Mouse (Mus musculus) limb, embryonic 14.5 days (tissue): ENCODE results near the gene Zfp719. TPM values are rescaled to one million over a fixed set of nuclear protein-coding genes. Genes with fewer than 3 reads are reported as not detected.
A peak's percentile ranks its signal among the peaks of the same experiment; 100 is the strongest.

Source experiments
- ATAC-seq: fragments of 200-750 bp; cut with Nextera tagmentation; 2 replicates; pipeline ENCODE4 v1.8.0; 2017; ENCODE audit warnings: low read depth, moderate number of reproducible peaks, moderate TSS enrichment; ENCODE audit not compliant: low FRiP score
- DNase-seq: peaks from one replicate; pipeline ENCODE4 v3.0.0-alpha.2; 2015; ENCODE audit warnings: low spot score
- H3K27ac ChIP-seq: fragments of 300-500 bp; sonication (generic); replicated peaks from 2 replicates; pipeline ENCODE4 v1.5.1; 2014; ENCODE audit warnings: low read depth, mild to moderate bottlenecking, low read length, moderate library complexity, mixed read lengths
- H3K27me3 ChIP-seq: fragments of 300-500 bp; sonication (generic); 2 replicates; pipeline ENCODE4 v1.6.1; 2014; ENCODE audit warnings: low read length, mixed read lengths; ENCODE audit not compliant: control insufficient read depth, insufficient read depth
- H3K36me3 ChIP-seq: fragments of 300-500 bp; sonication (generic); 2 replicates; pipeline ENCODE4 v1.6.1; 2014; ENCODE audit warnings: mild to moderate bottlenecking, low read length, moderate library complexity, mixed read lengths; ENCODE audit not compliant: control insufficient read depth, insufficient read depth
- H3K4me1 ChIP-seq: fragments of 300-500 bp; sonication (generic); 2 replicates; pipeline ENCODE4 v1.6.1; 2014; ENCODE audit warnings: antibody characterized with exemption, low read length, mixed read lengths; ENCODE audit not compliant: control insufficient read depth, insufficient read depth
- H3K4me2 ChIP-seq: fragments of 300-500 bp; sonication (generic); replicated peaks from 2 replicates; pipeline ENCODE4 v1.6.1; 2014; ENCODE audit warnings: low read depth, mild to moderate bottlenecking, low read length, moderate library complexity; ENCODE audit not compliant: severe bottlenecking
- H3K4me3 ChIP-seq: fragments of 300-500 bp; sonication (generic); replicated peaks from 2 replicates; pipeline ENCODE4 v1.5.1; 2014; ENCODE audit warnings: low read length
- H3K9ac ChIP-seq: fragments of 300-500 bp; sonication (generic); 2 replicates; pipeline ENCODE4 v1.6.1; 2014; ENCODE audit warnings: mild to moderate bottlenecking, low read depth, low read length, moderate library complexity; ENCODE audit not compliant: severe bottlenecking
- H3K9me3 ChIP-seq: fragments of 300-500 bp; sonication (generic); 2 replicates; pipeline ENCODE4 v1.6.1; 2016; ENCODE audit warnings: low read length; ENCODE audit not compliant: control insufficient read depth
- POLR2A ChIP-seq: fragments of 200-500 bp; IDR thresholded peaks from 2 replicates; pipeline ENCODE4 v1.8.0; 2012; ENCODE audit warnings: inconsistent platforms, mild to moderate bottlenecking, moderate library complexity, borderline replicate concordance; ENCODE audit not compliant: insufficient read depth, insufficient read length; ENCODE audit errors: extremely low read depth
- WGBS: fragments of 180-500 bp; shearing (Covaris S2); extraction: QIAGEN DNeasy Blood & Tissue Kit; methylation state at CpG from one replicate; pipeline ENCODE4 v1.1.7; 2014; 5-methylcytosine and 5-hydroxymethylcytosine counted together
- polyA plus RNA-seq, 2 experiments: library from polyadenylated mRNA; depleted of rRNA in 1 of 2; stranded (reverse) in 1 of 2; unstranded in 1 of 2; fragments of >200 nt; fragmentation: Nextera tagmentation in 1 of 2; extraction: Ambion mirVana in 1 of 2; gene quantifications; 2 replicates each; pipeline versions ENCODE4 v1.2.1 to v1.2.3; 2012 to 2014

Zfp719 gene
- polyA plus RNA-seq, 2 experiments = 6.7 to 13.1 TPM

GRCm38 (mm10) chr7:43555351-43555750, 24.1 kb upstream of the Zfp719 start:
- Histone ChIP-seq H3K9ac (no peak overlapping the region), H3K27ac (no peak overlapping the region), H3K4me1 (no peaks in the 10 kb centered on the region), H3K27me3 (no peaks in the 10 kb centered on the region), H3K4me2 (no peak overlapping the region), H3K36me3 (no peaks in the 10 kb centered on the region), H3K4me3 (no peak overlapping the region), H3K9me3 (no peaks in the 10 kb centered on the region)
- ATAC-seq (no peak), DNase-seq (no peak)
- WGBS = 88% methylated on average over 5 of the region's 5 CpGs
- no peak for TF ChIP-seq POLR2A

DNA sequence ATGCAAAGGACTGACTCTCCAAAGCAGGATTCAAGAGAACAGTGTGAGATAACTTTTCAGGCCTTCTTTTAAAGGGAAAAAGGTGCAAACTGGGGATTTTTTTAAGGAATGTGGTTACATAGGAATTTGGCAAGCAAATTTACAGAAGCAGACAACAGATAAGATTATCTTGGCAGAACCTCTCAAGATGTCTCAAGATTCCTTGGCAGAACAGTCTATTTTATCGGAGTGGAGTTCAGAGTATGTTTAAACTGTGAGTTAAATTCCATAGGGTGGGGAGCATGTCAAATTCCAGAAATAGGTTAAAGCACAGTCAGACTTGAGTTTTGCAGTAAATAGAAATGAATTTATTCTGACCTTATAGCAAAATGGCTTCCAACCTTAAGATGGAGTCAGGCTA, 22.5 kb upstream of the Zfp719 start:
- H3K27me3 ChIP-seq = no peaks in the 10 kb centered on the region
- 76% methylated on average over 1 of the region's 1 CpGs for WGBS
- no peak overlapping the region for H3K4me2 ChIP-seq
- no peak overlapping the region for H3K9ac ChIP-seq
- DNase-seq = no peak
- no peaks in the 10 kb centered on the region for H3K4me1 ChIP-seq
- no peak overlapping the region for H3K4me3 ChIP-seq
- no peak for ATAC-seq
- no peak overlapping the region for H3K27ac ChIP-seq
- TF ChIP-seq POLR2A = no peak
- H3K9me3 ChIP-seq = no peaks in the 10 kb centered on the region
- no peaks in the 10 kb centered on the region for H3K36me3 ChIP-seq

DNA sequence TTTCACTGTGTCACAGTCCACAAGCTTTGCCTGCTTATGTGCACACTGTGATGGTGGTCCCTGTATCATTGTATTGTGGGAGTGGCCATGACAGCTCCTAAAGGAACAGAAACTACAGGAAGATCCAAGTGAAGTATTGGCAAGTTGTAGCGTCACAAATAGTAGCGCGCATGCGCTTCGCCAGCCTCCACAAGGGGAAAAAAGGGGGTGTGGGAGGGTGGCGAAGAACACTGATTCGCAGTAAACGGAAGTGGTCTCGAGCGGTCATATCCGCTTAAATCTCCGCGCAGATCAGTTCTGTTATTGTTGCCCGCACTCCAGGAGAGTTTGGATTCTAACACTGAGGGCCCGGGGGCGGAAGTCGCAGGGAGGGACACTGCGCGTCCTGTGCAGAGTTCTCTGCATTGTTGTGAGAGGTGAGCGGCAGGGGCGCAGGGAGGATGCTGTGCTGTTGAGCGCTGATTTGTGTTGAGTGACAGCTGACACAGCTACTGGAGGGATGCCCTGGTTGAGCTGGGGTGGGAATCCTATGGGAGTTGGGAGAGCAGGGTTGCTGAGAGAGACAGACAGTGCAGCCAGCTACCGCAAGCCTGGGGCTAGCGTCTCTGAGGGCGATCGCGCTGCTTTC, 17.3 kb upstream of the Zfp719 start, which contains the start of gene Zfp658:
Gene Zfp658 (plus strand): TSS at position 251 of the 628 bp plus-strand sequence.
- under 1% methylated on average over 27 of the region's 27 CpGs for WGBS
- ATAC-seq = peak; percentile 91

DNA sequence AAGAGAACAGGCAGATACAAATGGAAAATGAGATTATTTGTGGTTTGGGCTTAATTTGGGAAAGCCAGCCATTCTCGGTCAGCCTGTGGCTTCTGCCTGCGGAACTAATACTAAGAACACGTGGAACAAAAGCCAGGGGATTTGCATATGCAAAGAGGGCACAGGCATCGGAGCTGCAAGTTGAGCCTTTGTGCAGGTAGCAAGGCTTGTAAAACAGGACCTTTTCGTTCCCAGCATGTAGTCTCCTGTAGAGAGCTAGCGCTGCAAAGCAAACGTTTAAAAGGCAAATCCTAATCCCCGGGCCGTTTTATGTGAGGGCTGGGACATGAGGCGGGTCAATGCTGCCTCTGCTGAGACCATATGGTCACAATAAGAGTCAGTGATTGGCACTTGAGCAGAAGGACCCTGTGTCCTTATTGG, 16.7 kb upstream of the Zfp719 start:
- H3K36me3 ChIP-seq = peaks cover 31% of the 10 kb centered on the region
- H3K4me1 ChIP-seq = peaks cover 10% of the 10 kb centered on the region
- no peaks in the 10 kb centered on the region for H3K9me3 ChIP-seq
- no peak for ATAC-seq
- no peaks in the 10 kb centered on the region for H3K27me3 ChIP-seq
- H3K27ac ChIP-seq = peak overlapping the region; percentile 84
- 0% methylated on average over 10 of the region's 10 CpGs for WGBS
- TF ChIP-seq POLR2A = no peak
- DNase-seq = peak; percentile 19
- H3K4me2 ChIP-seq = peak overlapping the region; percentile 82
- peak overlapping the region; percentile 82 for H3K9ac ChIP-seq
- H3K4me3 ChIP-seq = peak overlapping the region; percentile 77

More for the DNA sequence above, 17.3 kb upstream of the Zfp719 start, which contains the start of gene Zfp658:
- H3K36me3 ChIP-seq = peaks cover 25% of the 10 kb centered on the region
- no peak for TF ChIP-seq POLR2A
- peaks cover 10% of the 10 kb centered on the region for H3K4me1 ChIP-seq
- peak within 1 kb of the TSS; percentile 82 for H3K9ac ChIP-seq
- peak within 1 kb of the TSS; percentile 84 for H3K27ac ChIP-seq
- H3K9me3 ChIP-seq = no peaks in the 10 kb centered on the region
- H3K4me2 ChIP-seq = peak within 1 kb of the TSS; percentile 82
- peak within 1 kb of the TSS; percentile 77 for H3K4me3 ChIP-seq
- peak; percentile 94 for DNase-seq
- H3K27me3 ChIP-seq = no peaks in the 10 kb centered on the region

GRCm38 (mm10) chr7:43563300-43563699, 16.1 kb upstream of the Zfp719 start:
- H3K36me3 ChIP-seq = peaks cover 37% of the 10 kb centered on the region
- 69% methylated on average over 6 of the region's 6 CpGs for WGBS
- H3K4me1 ChIP-seq = peaks cover 10% of the 10 kb centered on the region
- H3K9ac ChIP-seq = peak overlapping the region; percentile 82; the same call in 1 of the 2 replicates
- no peak for TF ChIP-seq POLR2A
- H3K27ac ChIP-seq = no peak overlapping the region
- DNase-seq (no peak), ATAC-seq (no peak)
- H3K9me3 ChIP-seq = no peaks in the 10 kb centered on the region
- H3K4me3 ChIP-seq = peak overlapping the region; percentile 77
- H3K4me2 ChIP-seq = peak overlapping the region; percentile 82
- no peaks in the 10 kb centered on the region for H3K27me3 ChIP-seq
